Mouse (Mus musculus): ENCODE measurements at regions not wholly inside any gene's neighbourhood (a gene's known extent, or its start where the extent isn't known, plus 50 kb on each side); places are given as distances from the start of the nearest gene placed in this dataset.
A peak's percentile ranks its signal among the peaks of the same experiment; 100 is the strongest.

- Histone ChIP-seq H3K36me3 (ENCODE audit: control insufficient read depth in 1 of 2, insufficient read depth in 2 of 2, low read length in 2 of 2) (peaks cover 0 to 2% of the 10 kb centered on the region in 2 experiments; a peak in 2 of 4 replicates), H3K9ac (ENCODE audit: control insufficient read depth, low read depth, low read length, poor library complexity, severe bottlenecking) (no peak overlapping the region), H3K4me3 (ENCODE audit: control insufficient read depth in 1 of 2, insufficient read depth in 1 of 2, low read depth in 2 of 2, low read length in 2 of 2) (no peak overlapping the region), H3K27me3 (ENCODE audit: control insufficient read depth in 1 of 2, insufficient read depth in 2 of 2, low read length in 2 of 2) (no peaks in the 10 kb centered on the region), H3K27ac (ENCODE audit: control insufficient read depth, low read depth, low read length) (no peak overlapping the region), H3K9me3 (replicated peaks; ENCODE audit: insufficient read depth, low read length) (no peaks in the 10 kb centered on the region), H3K4me1 (ENCODE audit: control insufficient read depth in 1 of 2, insufficient read depth in 2 of 2, low read length in 2 of 2) (no peaks in the 10 kb centered on the region), H3K79me2 (ENCODE audit: control insufficient read depth, insufficient read depth, low read length, poor library complexity) (no peaks in the 10 kb centered on the region)
- TF ChIP-seq ZKSCAN1 (IDR thresholded peaks at IDR 0.05; ENCODE audit: low read depth, low read length) (no peak), GATA1 (IDR thresholded peaks at IDR 0.05; ENCODE audit: low read depth, low read length) (0 out of 2 replicates have a peak, but pooled peaks have one; percentile 22), BHLHE40 (IDR thresholded peaks at IDR 0.05; ENCODE audit: borderline replicate concordance, low read depth, low read length) (no peak), TAL1 (IDR thresholded peaks at IDR 0.05; ENCODE audit: low read length) (no peak), E2F4 (IDR thresholded peaks at IDR 0.05; ENCODE audit: borderline replicate concordance, low read depth, low read length) (no peak), ZC3H11A (IDR thresholded peaks at IDR 0.05; ENCODE audit: low read depth, low read length) (no peak), EP300 (IDR thresholded peaks at IDR 0.05; ENCODE audit: low read depth in 1 of 2, low read length in 2 of 2) (peak; percentile 59 to 64; a peak in 3 of 4 replicates), ZNF384 (IDR thresholded peaks at IDR 0.05; ENCODE audit: low read depth, low read length) (no peak), TBP (IDR thresholded peaks at IDR 0.05; ENCODE audit: low read depth, low read length) (no peak), MYC (IDR thresholded peaks at IDR 0.05; ENCODE audit: low read depth, low read length) (no peak), MAX (IDR thresholded peaks at IDR 0.05; ENCODE audit: low read length) (no peak), TCF12 (IDR thresholded peaks at IDR 0.05; ENCODE audit: low read depth, low read length) (peak; percentile 44; the same call in 1 of the 2 replicates), MEF2A (IDR thresholded peaks at IDR 0.05; ENCODE audit: extremely low read depth, insufficient replicate concordance, low read depth, low read length, poor library complexity, severe bottlenecking) (no peak), NRF1 (IDR thresholded peaks at IDR 0.05; ENCODE audit: insufficient read depth, low read depth, low read length, poor library complexity, severe bottlenecking) (no peak), KAT2A (conservative IDR thresholded peaks at IDR 0.05; ENCODE audit: low read depth, low read length) (no peak), GABPA (IDR thresholded peaks at IDR 0.05; ENCODE audit: low read depth, low read length) (no peak), RCOR1 (IDR thresholded peaks at IDR 0.05; ENCODE audit: low read depth, low read length) (peak; percentile 30; the same call in 1 of the 2 replicates), MXI1 (IDR thresholded peaks at IDR 0.05; ENCODE audit: low read depth, low read length) (no peak), ETS1 (IDR thresholded peaks at IDR 0.05; ENCODE audit: low read depth, low read length) (no peak), ELF1 (IDR thresholded peaks at IDR 0.05; ENCODE audit: low read depth, low read length) (no peak), UBTF (IDR thresholded peaks at IDR 0.05; ENCODE audit: borderline replicate concordance, insufficient read depth, low read depth, low read length) (no peak), MAFK (IDR thresholded peaks at IDR 0.05; ENCODE audit: borderline replicate concordance, low read depth, low read length) (no peak)
- peak; percentile 48 for DNase-seq (ENCODE audit: low read depth, low spot score)
Measured at GRCm38 (mm10) chr3:22628703-22629102, 552.3 kb downstream of the Tbl1xr1 start.

Data from MEL (cell line).